Mouse (Mus musculus) neural tube, embryonic 11.5 days (tissue): ENCODE data around the gene Ugt1a6b. TPM values are rescaled to one million over a fixed set of nuclear protein-coding genes. Genes with fewer than 3 reads are reported as not detected.

ENCODE experiments used
- ATAC-seq: fragments of 200-750 bp; cut with Nextera tagmentation; 2 replicates; pipeline ENCODE4 v1.8.0; 2017; ENCODE audit warnings: moderate number of reproducible peaks, mild to moderate bottlenecking, moderate TSS enrichment, moderate library complexity; ENCODE audit not compliant: insufficient read depth, low FRiP score, low TSS enrichment
- DNase-seq: peaks from one replicate; pipeline ENCODE4 v3.0.0-alpha.2; 2015; ENCODE audit warnings: low spot score
- H3K27ac ChIP-seq: fragments of 300-500 bp; sonication (generic); 2 replicates; pipeline ENCODE4 v1.5.1; 2014; ENCODE audit warnings: low read depth, mild to moderate bottlenecking, low read length
- H3K27me3 ChIP-seq: fragments of 300-500 bp; sonication (generic); 2 replicates; pipeline ENCODE4 v1.6.1; 2014; ENCODE audit warnings: mild to moderate bottlenecking, low read length, mixed read lengths; ENCODE audit not compliant: control insufficient read depth, insufficient read depth
- H3K36me3 ChIP-seq: fragments of 300-500 bp; sonication (generic); 2 replicates; pipeline ENCODE4 v1.6.1; 2014; ENCODE audit warnings: mild to moderate bottlenecking, low read length, moderate library complexity, mixed read lengths; ENCODE audit not compliant: control insufficient read depth, insufficient read depth
- H3K4me1 ChIP-seq: fragments of 300-500 bp; sonication (generic); 2 replicates; pipeline ENCODE4 v1.6.1; 2014; ENCODE audit warnings: low read length, mixed read lengths; ENCODE audit not compliant: control insufficient read depth, insufficient read depth
- H3K4me2 ChIP-seq: fragments of 300-500 bp; sonication (generic); 2 replicates; pipeline ENCODE4 v1.6.1; 2014; ENCODE audit warnings: low read depth, mild to moderate bottlenecking, moderate library complexity
- H3K4me3 ChIP-seq: fragments of 300-500 bp; sonication (generic); 2 replicates; pipeline ENCODE4 v1.5.1; 2014; ENCODE audit warnings: low read depth, low read length
- H3K9ac ChIP-seq: fragments of 300-500 bp; sonication (generic); 2 replicates; pipeline ENCODE4 v1.6.1; 2014; ENCODE audit warnings: mild to moderate bottlenecking, low read length
- H3K9me3 ChIP-seq: fragments of 300-500 bp; sonication (generic); 2 replicates; pipeline ENCODE4 v1.6.1; 2016; ENCODE audit warnings: low read length; ENCODE audit not compliant: control insufficient read depth
- WGBS: fragments of 180-500 bp; shearing (Covaris S2); extraction: QIAGEN DNeasy Blood & Tissue Kit; methylation state at CpG from one replicate; pipeline ENCODE4 v1.1.7; 2014; 5-methylcytosine and 5-hydroxymethylcytosine counted together
- polyA plus RNA-seq: library from polyadenylated mRNA; unstranded; fragments of >200 nt; fragmentation: Nextera tagmentation; extraction: Ambion mirVana; gene quantifications from 2 replicates; pipeline ENCODE4 v1.2.1, GENCODE M21; 2014

The Ugt1a6b gene
- polyA plus RNA-seq, 1 experiment from 2014 or later, result not detected

DNA sequence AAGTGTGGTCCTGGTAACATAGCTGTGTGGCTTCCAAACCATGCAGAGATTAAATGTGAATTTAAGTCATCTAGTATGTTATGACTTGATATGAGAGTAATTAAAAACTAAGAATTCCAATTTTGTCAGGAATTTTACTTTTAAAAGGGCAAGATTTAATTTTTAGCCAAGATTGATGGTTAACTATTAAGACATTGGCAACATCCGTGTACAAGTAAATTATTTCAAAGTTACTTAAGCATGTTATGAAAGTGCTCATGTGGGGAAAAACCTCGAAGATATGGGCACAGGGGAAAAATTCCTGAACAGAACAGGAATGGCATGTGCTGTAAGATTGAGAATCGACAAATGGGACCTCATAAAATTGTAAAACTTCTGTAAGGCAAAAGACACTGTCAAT is 94.4 kb downstream of the Ugt1a6b start:
- Histone ChIP-seq H3K4me2 (no peak overlapping the region), H3K27ac (no peak overlapping the region), H3K36me3 (no peaks in the 10 kb centered on the region), H3K9me3 (no peaks in the 10 kb centered on the region), H3K27me3 (no peaks in the 10 kb centered on the region), H3K4me1 (no peaks in the 10 kb centered on the region), H3K9ac (no peak overlapping the region), H3K4me3 (no peak overlapping the region)
- DNase-seq, result no peak
- 83% methylated on average over 3 of the region's 3 CpGs for WGBS
- ATAC-seq, result no peak

DNA sequence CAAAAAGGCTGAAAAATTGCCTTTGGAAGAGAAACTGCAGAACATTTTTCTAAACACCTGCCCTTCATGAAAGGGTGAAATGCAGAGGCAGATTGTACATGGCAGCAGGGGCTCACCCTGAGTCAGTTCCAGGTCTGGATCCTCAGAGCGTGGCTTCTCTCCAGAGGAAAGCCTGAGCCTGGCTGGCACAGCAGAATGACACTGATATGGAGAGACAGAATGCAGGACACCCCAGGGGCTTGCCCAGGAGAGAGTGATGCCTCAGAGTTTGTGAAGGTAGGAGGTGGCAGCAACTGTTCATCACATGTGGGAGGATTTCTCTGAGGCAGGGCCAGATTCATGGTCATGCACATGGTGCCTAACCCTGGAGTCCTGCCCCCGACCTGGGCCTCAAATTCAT is 96.9 kb downstream of the Ugt1a6b start:
- no peak overlapping the region for H3K27ac ChIP-seq
- H3K27me3 ChIP-seq, result no peaks in the 10 kb centered on the region
- no peak overlapping the region for H3K9ac ChIP-seq
- no peak overlapping the region for H3K4me3 ChIP-seq
- H3K4me1 ChIP-seq, result no peaks in the 10 kb centered on the region
- H3K9me3 ChIP-seq, result no peaks in the 10 kb centered on the region
- no peak for DNase-seq
- no peak overlapping the region for H3K4me2 ChIP-seq
- no peaks in the 10 kb centered on the region for H3K36me3 ChIP-seq
- 88% methylated on average over 2 of the region's 2 CpGs for WGBS
- no peak for ATAC-seq

DNA sequence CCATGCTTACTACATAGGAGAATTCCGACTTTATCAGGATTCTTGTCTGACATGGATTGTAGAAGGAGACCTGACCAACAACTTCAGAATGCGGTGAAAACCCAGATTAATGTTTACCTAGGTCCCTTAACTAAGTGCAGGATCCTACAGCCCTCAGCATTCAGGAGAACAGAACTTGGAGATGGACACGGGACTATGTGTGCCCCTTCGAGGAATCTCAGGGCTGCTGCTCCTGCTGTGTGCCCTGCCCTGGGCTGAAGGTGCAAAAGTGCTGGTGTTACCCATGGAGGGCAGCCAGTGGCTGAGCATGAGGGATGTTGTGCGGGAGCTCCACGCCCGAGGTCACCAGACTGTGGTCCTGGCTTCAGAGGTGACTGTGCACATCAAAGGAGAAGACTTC is 97.4 kb downstream of the Ugt1a6b start, which contains the start of gene Ugt1a2:
Gene Ugt1a2 (plus strand): TSS at position 146 of the 400 bp plus-strand sequence.
- H3K27ac ChIP-seq, result no peak within 1 kb of the TSS
- no peak within 1 kb of the TSS for H3K4me2 ChIP-seq
- 80% methylated on average over 7 of the region's 7 CpGs for WGBS

DNA sequence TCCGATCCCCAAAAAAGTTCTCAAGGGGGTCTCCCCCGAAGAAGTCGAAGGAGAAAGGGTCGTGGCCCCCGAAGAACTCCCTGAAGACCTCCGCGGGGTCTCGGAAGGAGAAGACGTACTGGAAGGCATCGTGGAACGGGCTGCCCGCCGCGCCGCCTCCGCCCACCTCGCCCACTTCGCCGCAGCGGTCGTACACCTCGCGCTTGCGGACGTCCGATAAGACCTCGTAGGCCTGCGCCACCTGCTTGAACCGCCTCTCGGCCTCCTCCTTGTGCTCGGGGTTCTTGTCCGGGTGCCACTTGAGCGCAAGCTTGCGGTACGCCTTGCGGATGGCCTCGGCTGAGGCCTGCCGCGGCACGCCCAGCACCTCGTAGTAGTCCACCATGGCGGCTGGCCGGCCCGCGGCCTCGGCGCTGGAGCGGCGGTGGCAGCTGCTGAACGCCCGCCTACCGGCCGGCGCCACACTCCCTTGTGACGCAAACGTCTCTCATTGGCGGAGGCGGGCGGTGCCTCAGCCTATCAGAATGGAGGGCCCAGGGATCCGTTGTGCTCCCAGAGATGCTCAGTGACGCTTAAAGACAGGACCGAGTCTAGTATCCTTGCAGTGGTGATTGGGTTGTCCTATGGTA is 102.4 kb downstream of the Ugt1a6b start, which contains the start of gene Dnajb3:
Gene Dnajb3 (minus strand): TSS at position 489 of the 629 bp plus-strand sequence.
- Histone ChIP-seq H3K9ac (peak within 1 kb of the TSS; percentile 81), H3K4me2 (peak within 1 kb of the TSS; percentile 73), H3K4me3 (peak within 1 kb of the TSS; percentile 40), H3K27me3 (no peaks in the 10 kb centered on the region), H3K4me1 (no peaks in the 10 kb centered on the region; the same call in 1 of the 2 replicates), H3K36me3 (no peaks in the 10 kb centered on the region), H3K9me3 (no peaks in the 10 kb centered on the region), H3K27ac (0 out of 2 replicates have a peak within 1 kb of the TSS, but pooled peaks have one; percentile 14)
- WGBS, result 6% methylated on average over 62 of the region's 62 CpGs
- peak; percentile 93 for DNase-seq
- peak; percentile 100 for ATAC-seq

More for the DNA sequence above, 97.4 kb downstream of the Ugt1a6b start, which contains the start of gene Ugt1a2:
- Histone ChIP-seq H3K9me3 (no peaks in the 10 kb centered on the region), H3K4me3 (no peak within 1 kb of the TSS), H3K36me3 (no peaks in the 10 kb centered on the region), H3K9ac (no peak within 1 kb of the TSS), H3K4me1 (no peaks in the 10 kb centered on the region), H3K27me3 (no peaks in the 10 kb centered on the region)
- ATAC-seq, result no peak
- DNase-seq, result no peak

DNA sequence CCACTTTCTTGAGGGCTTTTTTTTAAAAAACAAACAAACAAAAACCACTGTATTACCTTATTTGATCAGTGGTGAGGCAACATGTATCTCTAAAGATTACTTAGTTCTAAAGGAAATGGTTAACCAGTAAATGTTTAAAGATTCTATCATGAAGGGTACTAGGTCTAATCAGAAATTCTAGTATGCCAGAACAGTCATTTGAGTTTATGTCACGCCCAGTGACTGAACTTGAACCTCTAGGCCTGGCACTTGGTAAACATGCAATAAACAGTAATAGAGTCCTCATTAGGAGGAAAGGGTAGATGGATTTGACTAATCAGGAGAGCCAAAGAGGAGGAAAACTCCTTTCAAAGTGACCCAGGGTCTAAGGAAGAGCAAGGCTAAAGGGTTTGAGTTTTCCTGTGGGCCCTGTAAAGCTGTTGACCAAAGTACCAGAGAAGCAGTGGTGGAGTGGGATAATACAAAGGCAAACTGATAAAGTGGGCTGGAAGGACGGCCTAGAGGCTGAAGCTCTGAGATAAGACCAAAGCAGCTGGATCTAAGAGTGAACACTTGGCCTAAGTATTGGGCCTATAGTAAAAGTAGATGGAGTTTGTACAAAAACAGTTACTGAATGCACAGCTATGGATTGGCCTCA is 103.9 kb downstream of the Ugt1a6b start:
- Histone ChIP-seq H3K36me3 (no peaks in the 10 kb centered on the region), H3K9me3 (peaks cover 8% of the 10 kb centered on the region), H3K4me2 (no peak overlapping the region), H3K4me3 (no peak overlapping the region), H3K4me1 (no peaks in the 10 kb centered on the region; the same call in 1 of the 2 replicates), H3K27ac (no peak overlapping the region), H3K27me3 (no peaks in the 10 kb centered on the region), H3K9ac (no peak overlapping the region)
- DNase-seq, result no peak
- 77% methylated on average over 2 of the region's 2 CpGs for WGBS
- ATAC-seq, result no peak

DNA sequence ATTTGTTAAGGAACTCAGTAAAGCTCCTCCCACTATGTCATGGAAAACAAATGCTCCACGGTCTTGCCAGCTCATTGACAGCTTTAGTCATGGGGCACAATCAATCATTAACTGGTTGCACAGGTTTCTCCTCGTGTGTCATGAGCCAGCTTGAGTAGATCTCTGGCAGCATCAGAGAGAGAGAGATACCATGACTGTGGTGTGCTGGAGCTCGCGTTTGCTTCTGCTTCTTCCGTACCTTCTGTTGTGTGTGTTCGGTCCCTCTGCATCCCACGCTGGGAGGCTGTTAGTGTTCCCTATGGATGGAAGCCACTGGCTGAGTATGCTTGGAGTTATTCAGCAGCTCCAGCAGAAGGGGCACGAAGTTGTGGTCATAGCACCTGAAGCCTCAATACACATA is 108.8 kb downstream of the Ugt1a6b start, which contains the start of gene Ugt1a1:
Gene Ugt1a1 (plus strand): TSS at position 148 of the 400 bp plus-strand sequence.
- H3K9me3 ChIP-seq, result peaks cover 52% of the 10 kb centered on the region
- ATAC-seq (no peak), DNase-seq (peak; percentile 15)

DNA sequence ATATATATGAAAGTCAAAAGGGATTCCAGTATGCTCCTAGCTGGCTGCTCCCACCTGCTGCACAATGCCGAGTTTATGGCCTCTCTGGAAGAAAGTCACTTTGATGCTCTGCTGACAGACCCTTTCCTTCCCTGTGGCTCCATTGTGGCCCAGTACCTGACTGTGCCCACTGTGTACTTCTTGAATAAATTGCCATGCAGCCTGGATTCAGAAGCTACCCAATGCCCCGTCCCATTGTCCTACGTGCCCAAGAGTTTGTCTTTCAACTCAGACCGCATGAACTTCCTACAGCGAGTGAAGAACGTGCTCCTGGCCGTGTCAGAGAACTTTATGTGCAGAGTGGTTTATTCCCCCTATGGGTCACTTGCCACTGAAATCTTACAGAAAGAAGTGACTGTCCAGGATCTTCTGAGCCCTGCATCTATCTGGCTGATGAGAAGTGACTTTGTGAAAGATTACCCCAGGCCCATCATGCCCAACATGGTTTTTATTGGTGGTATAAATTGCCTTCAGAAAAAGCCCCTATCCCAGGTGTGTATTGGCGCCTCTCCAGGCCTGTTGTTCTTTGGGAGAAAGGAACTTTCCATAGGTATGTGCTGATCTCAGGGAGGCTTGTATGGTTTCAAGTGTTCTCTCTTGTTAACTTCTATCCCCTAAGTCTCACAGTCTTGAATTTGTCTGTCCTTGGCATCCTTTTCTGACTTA is 109.4 kb downstream of the Ugt1a6b start:
- ATAC-seq, result 0 out of 2 replicates have a peak, but pooled peaks have one; percentile 18
- DNase-seq, result peak; percentile 14
- 62% methylated on average over 8 of the region's 8 CpGs for WGBS

More for the DNA sequence above, 108.8 kb downstream of the Ugt1a6b start, which contains the start of gene Ugt1a1:
- H3K4me2 ChIP-seq, result no peak within 1 kb of the TSS
- WGBS, result 71% methylated on average over 8 of the region's 8 CpGs
- H3K4me3 ChIP-seq, result no peak within 1 kb of the TSS
- no peaks in the 10 kb centered on the region for H3K27me3 ChIP-seq
- H3K9ac ChIP-seq, result no peak within 1 kb of the TSS
- H3K4me1 ChIP-seq, result no peaks in the 10 kb centered on the region
- no peak within 1 kb of the TSS for H3K27ac ChIP-seq
- no peaks in the 10 kb centered on the region for H3K36me3 ChIP-seq

DNA sequence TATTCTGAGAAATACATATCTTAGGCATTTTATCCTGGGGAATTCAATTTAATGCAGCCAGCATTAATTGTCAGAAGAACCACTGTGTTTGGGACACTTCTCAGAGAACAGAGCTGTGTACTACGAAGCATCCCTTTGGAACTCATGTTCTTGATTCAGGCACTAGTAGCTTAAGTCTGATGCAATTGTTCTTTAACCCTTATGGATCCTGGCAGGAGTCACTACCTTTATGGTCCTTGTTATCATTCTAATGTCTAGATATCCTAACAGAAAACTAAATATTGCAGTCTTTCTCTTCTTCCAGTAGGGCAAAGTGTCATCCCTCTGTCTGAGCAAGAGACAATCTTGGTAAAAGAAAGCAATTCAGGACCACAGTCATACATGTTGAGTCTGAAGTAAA is 110.0 kb downstream of the Ugt1a6b start:
- H3K9ac ChIP-seq, result no peak overlapping the region
- no peaks in the 10 kb centered on the region for H3K36me3 ChIP-seq
- DNase-seq (no peak), ATAC-seq (no peak)
- WGBS, result 75% methylated on average over 1 of the region's 1 CpGs
- H3K4me3 ChIP-seq, result no peak overlapping the region
- H3K4me2 ChIP-seq, result no peak overlapping the region
- no peaks in the 10 kb centered on the region for H3K27me3 ChIP-seq
- H3K4me1 ChIP-seq, result no peaks in the 10 kb centered on the region
- no peak overlapping the region for H3K27ac ChIP-seq
- peaks cover 61% of the 10 kb centered on the region for H3K9me3 ChIP-seq

More for the DNA sequence above, 109.4 kb downstream of the Ugt1a6b start:
- Histone ChIP-seq H3K4me1 (no peaks in the 10 kb centered on the region), H3K4me3 (no peak overlapping the region), H3K27me3 (no peaks in the 10 kb centered on the region), H3K36me3 (no peaks in the 10 kb centered on the region), H3K4me2 (no peak overlapping the region), H3K27ac (no peak overlapping the region), H3K9me3 (peaks cover 58% of the 10 kb centered on the region), H3K9ac (no peak overlapping the region)
